Mouse (Mus musculus): ENCODE measurements around the gene Apbb2.

Gene Apbb2

DNA sequence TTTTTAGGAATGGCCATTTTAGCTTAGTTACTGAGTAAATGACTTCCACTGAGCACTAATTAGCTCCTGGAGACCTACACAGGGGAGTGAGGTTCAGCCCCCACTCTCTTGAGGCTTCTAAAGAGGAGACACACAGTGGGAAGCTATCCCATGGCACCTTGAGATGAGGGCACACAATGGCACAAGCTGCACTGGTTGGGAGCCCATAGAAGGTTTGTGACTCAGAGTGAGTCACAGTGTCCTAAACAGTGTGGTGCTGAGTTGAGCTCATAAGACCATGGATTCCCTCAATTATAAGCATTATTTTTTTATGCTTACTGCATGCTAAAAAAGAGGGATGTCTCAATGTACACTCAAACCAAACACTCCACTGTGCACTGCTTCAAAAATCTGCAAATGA lies 247.5 kb downstream of the Apbb2 start:
- peak in 1 of 2 experiments; percentile 28 for DNase-seq

DNA sequence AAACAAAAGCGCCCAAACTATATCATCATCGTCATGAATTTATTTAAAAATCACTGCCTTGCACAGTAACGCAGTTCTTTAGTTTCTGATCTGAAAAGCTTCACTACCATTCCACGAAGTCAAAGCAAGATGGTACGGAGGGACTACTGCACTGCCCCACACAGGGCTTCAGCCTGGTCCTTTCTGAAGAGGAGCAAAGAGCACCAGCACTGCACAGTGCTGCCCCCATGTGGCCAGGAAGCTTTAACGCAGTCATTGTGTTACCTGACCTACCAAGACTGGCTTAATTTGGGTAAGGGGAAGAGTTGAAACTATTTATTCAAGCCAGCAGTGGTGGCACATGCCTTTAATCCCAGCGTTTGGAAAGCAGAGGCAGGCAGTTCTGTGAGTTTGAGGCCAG lies 249.6 kb downstream of the Apbb2 start:
- DNase-seq: peak; percentile 63 to 74

DNA sequence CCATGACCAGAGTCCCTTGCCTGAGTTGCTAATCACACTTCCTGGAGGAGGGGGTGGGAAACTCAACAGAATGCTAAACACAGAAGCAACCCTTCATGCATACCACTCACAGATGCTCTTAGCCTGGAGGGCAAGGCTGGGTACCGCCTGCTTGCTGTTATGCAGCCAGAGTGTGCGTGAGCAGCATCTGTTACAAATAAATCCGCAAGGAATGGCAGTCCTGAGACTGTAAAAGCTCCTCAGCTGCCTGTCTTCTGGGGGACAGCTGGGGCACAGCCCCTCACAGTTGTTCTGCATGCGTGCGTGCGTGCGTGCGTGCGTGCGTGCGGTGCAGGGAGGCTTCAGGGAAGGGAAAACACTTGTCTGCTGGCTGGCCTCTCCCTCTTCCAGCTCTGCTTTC lies 250.9 kb downstream of the Apbb2 start:
- DNase-seq: no peak

DNA sequence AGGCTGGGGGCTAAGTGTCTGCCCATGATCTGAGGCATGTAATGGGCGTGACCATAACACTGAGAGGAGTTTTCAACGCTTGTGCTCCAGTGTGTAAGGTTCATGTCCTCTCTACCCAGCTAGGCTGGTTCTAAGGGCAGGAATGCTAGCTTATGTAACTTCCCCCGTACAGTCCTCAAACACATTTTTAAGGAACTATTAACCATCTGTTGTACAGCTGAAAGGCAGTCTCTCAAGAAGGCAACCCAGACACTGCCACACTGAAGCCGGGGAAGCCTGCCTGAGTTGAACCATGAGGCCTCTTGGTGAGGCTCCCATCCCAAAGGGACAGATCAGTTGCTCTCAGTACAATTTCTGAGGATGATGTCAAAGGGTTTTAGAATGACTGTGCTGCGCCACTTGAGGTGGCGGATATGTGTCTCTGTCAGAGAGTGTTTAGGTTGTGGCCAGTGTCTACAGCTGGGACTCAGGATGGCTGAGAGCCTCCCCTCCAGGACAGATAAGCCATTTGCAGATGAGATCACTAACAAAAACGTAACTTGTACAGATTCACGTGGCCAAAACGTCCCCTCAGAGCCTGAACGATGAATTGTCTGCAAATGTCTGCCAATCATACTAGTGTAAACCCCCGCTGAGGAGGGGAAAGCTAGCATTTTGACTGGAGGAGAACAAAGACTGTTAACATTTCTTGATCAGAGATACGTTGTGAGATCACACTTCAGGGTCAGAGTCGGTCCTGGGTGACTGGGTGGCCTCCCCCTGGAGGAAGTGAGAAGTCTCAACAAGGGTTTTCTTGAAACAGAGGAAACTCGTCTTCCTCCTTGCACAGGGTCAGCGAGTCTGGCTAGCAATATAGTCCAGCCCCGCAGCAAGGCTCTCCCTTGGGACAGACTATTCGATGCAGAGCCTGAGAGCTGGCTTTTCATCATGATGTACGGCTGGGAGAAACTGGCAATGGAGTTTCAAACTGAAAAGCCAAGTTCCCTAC lies 255.0 kb downstream of the Apbb2 start:
- DNase-seq: peak in 1 of 2 experiments; percentile 44

DNA sequence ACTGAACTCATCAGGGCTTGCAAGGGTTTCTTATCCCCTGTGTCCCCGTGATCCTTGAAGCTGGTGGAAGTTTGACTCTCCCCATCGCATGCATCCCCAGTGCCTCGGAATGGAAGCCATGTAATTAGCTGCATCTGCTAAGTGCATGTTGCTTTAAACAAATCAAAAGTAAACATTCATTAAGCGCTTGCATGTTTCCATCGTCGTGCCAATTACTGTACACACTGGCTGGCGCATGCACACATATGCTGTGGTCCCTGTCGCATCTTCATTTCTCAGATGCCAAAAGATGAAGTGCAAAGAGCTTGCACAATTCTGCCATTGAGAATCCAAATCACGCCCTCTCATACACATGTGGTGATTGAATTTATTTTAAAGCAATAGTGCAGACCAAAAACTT lies 257.8 kb downstream of the Apbb2 start:
- DNase-seq: no peak

DNA sequence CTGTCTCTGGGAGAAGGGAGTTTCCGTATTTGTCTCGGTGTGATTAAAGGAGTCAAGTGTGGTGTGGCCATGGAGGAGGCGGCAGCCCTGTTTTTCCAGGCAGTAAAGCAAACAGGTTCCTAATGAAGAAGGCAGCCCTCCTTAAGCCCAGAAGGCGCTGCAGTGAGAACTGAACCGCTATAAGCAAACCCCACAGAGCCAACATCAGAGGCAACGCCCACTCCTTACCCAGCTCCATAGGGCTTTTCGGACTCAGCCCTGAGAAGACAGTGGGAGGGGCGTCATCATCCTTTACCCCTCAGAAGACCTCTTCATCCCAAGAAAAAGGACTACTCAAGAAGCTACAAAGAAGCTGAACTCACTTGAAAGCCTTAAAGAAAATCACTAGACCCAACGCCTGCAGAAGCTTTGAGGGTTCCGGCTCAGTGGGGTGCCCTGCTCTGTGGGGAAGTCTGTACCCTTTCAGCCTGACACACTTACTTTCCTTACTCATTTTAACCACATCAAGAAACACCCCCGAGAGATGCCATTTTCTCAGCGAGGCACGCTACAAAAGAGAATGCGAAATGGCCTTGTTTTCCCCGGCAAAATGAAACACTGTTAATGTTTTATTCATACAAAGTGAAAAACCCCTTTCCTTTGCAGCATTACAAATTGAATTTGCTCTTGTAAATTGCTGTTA lies 258.7 kb downstream of the Apbb2 start:
- no peak for DNase-seq

DNA sequence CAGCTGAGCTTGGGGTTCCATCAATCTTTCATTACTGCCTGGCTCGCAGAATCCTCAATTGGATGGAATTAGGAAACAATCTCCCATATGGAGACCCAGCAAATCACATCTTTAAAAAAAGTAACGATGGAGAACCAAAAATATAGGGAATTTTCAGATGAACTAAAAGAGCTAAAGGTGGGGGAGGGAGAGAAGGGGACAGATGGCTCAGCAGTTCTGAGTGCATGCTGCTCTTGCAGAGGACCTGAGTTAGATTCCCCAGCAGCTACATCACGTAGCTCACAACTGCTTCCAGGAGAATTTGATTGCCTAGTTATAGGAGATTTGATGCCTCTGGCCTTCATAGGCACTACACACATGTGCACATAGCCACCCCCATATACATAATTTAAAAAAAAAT lies 263.4 kb downstream of the Apbb2 start:
- no peak for DNase-seq

DNA sequence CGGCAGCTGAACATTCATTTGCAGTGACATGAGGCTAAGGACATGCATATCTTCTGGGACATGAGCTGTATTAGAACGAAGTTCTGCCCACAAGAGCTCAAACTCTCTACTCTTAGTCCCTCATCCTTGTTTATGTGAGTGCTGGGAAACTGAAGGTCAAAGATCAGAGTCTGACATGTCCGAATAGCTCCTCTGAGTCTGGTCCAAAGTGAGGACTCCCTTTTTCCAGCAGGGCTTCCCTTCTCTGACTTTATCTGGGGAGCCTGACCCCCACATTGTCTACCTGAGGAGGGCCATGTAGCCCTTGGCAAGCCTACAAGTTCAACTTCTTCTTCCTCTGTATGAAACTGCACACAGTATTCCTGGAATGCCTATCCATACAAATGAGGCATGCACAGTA lies 264.7 kb downstream of the Apbb2 start:
- no peak for DNase-seq

DNA sequence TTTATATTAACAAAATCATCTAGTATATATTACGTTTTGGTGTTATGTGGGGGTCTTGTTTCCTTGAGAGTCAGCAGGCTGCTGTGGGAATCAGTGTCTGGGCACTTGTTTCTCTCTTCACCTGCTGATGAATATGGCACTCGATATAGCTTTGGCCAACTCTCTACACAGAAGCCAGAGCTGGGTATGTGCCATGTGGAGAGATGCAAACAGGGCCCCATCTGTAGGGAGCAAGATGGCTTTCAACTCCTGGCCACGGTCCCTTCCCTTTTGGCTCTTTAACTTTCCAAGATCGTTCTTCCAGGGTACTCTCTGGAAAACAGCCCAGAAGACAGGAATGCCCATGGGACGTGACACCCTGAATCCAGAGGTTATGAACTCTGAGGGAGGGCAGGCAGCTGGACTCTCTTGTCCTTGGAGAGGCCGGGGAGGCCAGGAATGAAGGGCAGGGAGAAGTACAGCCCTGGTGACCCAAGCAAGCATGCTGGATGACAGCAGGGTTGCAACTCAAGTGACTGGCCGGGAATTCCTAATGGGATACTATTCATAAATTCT lies 266.7 kb downstream of the Apbb2 start:
- peak; percentile 47 to 81 for DNase-seq

DNA sequence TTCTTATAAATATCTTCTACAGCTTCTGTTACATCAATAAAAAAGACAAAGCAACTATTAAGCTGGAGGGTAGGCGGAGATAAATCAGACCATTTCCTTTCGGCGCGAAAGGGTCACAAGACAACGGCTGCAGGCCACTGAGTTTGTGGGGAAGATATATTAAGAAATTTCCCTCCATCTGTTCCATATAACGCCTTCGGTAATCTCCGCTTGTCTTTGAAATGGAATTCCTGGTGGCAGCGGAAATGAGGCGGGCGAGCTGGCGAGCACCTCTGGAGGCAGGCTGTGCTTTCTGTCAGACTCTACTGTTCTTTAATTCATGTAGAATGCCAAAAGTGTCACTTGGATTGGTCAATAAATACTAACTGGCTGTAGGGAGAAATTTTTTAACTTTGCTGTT lies 267.5 kb downstream of the Apbb2 start:
- DNase-seq: peak in 1 of 2 experiments; percentile 47

DNA sequence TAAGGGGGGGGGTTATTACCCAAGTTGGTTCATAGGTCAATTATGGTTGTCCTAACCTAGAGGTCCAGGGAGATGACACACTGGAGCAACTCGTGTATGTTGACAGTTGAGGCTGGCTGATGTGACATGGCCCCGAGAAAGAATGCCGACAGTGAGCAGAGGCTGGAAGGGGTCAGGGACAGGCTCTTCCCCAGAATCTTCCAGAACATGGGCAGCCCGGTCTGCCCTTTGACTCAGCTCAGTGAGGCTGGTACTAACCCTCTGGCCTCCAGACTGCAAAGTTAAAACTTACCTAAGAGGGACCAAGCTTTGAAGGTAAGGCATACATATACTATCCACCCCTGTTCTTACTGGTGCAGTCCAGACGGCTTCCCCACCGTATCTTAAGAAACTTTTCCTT lies 268.0 kb downstream of the Apbb2 start:
- peak in 1 of 2 experiments; percentile 69 for DNase-seq

DNA sequence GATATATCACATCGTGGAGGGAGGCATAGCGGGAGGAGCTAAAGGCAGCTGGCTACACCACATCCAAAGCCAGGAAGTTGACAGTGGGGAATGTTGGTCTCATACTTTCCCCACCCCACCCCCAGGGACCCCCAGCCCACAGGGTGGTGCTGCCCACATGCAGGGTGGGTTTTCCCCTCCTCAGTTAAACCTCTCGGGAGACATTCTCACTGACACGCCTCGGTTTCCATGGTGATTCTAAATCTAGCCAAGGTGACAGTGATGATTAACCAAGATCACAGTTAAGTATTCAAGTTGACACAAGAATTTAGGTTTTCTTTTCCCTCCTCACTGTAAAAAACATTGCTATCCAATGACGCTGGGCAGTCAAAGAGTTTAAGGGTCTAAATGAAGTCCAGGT lies 270.2 kb downstream of the Apbb2 start:
- no peak for DNase-seq

DNA sequence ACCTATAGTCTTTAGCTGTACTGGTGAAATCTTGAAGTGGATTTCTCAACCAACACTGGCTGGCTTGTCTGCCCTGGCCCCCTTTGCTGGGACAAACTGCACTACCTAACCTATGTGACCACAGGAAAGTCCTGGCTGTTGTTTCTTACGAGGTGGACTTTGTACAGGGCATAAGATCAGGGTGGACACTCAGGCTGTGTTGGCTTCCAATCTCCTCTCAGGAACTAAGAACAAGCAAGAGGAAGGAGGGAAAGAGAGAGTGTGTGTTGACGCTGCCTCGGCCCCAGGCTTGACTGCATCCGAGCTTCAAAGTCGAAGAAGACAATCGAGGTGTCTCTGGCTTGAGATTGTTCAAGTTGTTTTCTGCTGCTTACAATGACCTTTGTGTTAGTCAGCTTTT lies 271.8 kb downstream of the Apbb2 start:
- DNase-seq: peak; percentile 31 to 68

DNA sequence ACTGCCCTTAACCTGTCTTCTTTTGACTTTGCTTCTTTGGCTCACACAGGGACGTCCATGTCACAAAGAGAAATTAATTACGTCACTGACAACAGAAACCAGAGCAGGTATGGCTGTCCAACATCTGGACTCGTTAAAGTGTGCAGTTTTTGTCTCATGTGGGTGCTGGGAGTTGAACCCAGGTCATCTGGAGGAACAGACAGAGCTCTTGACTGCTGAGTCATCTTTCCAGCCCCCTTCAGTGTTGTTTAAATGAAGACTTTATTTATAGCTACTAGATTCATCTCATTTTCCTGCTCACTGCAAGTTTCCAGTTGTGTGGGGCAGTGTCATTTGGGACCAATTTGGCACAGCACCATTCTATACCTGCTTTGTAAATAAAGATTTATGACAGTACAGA lies 273.4 kb downstream of the Apbb2 start:
- no peak for DNase-seq

DNA sequence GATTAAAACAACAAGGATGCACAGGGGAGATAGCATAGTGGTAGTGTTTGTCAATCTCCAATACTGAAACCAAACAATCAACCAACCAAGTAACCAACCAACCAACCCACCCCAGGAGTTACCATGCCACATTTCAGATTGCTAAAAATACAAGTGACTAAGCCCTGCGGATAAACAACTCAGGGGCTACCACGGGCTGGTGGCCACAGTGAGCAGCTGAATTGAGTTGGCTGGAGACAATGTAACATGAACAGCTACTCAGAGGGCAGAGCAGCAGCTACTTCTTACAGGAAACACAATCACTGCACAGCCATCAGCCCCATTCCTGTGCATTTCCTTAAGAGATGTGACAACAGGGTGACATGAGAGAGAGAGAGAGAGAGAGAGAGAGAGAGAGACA lies 274.4 kb downstream of the Apbb2 start:
- DNase-seq: no peak

DNA sequence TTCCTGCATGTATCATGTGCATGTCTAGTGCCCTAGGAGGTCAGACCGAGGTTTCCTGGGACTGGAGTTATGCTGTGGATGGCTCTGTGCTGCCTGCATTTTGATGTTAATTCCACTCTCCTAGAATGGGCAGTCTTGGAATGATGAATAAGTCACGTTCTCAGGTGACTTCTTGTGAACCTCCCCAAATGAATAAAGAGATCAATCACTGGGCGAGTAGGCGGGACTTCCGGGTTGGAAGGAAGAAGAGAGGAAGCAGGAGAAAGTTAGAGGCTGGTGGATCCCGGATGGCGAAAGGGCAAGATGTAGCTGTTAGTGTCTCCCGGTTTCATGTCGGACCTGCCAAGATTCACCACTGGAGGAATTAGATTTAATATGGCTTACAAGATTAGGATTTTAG lies 276.3 kb downstream of the Apbb2 start:
- no peak for DNase-seq

DNA sequence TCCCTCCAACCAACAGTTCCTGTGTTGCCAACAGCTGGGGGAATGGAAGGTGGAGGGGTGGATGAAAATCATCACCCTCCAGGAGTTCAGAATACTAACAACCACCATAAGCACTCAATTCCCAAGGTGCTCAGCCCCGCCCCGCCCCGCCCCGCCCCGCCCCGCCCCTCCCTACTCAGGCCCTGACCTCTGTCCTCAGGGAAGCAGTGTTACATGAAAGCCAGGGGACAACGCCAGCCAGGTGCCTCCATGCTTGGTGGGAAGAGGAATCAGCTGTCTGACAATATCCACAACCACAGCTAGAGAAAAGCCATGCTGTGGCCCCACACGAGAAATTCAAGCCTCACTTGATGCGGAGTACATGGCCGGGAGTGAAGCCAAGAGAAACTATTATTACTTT lies 276.7 kb downstream of the Apbb2 start:
- no peak for DNase-seq

DNA sequence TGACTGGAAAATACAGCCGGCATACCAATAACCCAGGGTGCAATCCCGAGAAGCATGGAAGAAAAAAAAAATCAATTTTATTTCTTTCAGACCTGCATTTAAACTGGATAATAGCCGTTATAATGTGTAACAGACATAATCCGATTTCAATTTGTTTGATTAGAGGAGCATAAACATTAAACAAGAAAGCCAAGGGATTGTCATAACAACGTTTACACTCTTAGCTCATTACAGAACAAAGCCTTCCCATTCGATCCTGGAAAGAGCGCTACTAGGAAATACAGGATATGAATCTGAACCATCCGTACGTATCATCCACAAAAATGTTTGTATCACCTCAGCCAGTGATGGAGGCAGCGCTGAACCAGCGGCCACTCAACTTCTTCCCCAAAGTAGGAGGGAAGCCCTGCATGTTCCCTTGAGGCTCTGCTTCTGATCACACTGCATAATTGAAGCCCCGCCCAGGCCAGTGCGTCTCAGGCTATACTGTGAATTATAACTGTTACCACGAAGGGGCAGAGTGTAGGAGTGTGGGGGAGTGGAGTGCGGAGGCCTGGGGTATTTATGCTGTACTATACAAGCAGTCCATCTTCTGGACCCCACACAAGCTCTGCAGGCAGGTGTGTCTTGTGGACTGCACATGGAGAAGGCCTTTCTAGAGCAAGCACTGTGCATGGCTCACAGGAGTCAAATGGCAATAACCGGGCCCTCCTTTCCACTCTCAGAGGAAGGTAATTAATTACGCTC lies 278.1 kb downstream of the Apbb2 start:
- no peak for DNase-seq

DNA sequence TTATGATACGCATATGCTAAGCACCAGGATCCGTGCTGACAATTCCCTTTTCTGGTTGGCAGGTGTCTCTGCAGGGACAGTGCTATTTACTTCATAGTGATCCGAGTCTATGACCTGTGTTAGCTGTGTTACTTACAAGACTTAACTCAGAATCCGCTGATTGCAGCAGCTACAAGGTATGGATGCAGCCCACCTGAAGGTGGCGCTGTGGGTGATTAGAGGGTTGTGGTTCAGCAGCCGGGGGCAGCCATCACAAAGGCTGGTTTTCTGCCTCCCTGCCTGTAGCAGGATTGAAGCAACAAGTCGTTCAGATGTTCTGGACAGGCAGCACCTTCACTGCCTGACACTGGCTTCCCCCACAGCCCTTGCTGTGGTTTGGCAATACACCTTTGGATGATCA lies 280.0 kb downstream of the Apbb2 start:
- DNase-seq: peak in 1 of 2 experiments; percentile 37

DNA sequence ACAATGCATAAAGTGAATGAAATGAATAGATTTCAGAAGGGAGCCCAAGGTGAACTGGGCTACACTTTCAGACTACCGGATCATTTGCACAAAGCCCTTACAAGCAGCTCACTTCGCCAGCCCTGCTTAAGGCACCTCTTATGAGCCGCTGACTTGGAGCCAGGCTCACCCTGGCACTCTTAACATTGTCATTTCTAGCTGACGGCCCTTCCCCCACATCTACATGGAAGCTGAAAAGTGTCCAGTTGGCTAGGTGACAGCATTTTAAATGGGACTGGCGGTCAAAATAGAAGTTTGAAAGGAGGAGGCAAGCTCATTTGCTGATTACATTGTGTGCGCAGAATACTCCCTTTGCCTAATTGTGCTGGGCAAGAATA lies 280.6 kb downstream of the Apbb2 start:
- peak; percentile 82 to 83 for DNase-seq

DNA sequence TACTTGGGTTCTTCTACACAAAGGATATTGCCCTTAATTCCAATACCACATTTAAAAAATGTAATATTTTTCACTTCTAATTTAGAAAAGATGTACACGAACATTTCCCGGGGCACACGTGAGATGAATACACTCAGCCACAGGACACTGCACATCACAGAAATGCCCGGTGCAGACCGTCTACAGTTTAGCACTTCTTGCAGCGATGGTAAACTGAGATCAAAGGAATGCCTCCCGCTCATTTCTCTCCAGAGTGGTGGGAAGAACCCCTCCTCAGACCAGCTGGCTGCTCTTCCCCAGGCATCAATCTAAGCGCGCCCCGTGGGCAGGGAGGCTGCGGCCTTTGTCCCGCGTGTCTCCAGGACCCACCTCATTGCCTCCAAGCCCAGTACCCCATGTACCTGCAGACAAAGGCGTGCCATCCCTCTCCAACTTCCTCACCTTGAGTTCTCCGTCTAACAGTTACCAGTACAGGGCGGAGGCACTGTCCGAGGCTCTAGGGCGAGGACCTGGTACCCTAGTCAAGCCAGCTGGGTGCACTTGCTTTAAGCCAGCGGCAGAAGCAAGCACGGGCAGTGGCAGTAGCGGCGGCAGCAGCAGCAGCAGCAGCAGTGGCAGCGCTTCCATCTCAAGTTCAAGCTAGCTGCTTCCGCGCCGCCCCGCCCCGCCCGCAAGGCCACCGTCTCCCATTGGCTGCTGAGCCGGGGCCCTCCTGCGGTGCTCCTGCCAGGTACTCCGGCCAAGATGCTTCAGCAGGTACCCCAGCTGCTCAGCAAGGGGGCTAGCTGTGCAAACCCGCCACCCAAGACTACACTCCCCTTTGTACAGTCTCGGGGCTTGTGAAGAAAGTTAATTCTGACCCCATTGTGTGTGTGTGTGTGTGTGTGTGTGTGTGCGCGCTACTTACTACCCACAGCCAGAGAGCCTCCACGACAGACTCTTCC lies 281.3 kb downstream of the Apbb2 start:
- DNase-seq: peak; percentile 62 to 84

DNA sequence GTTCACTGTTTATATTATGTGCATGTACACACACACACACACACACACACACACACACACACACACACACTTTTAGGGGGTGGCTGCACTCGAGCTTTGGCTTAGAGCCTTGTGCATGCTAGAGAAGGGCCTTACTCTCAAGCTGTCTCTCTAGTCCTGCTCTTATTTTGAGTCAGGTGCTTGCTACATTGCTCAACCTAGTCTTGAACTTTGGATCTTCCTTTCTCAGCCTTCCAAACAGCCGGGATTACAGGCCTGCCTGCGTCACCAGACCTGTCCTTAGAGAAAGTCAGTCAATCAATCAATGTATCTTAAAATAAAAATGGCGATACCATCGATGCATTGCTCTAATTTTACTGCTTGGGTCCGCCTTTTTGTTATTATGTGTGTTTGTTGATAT lies 287.8 kb downstream of the Apbb2 start:
- no peak for DNase-seq
